Mouse (Mus musculus) hindbrain, embryonic 14.5 days (tissue): Measurements from ENCODE around the gene Inhbb. TPM values are rescaled to one million over a fixed set of nuclear protein-coding genes. Genes with fewer than 3 reads are reported as not detected.
A peak's percentile ranks its signal among the peaks of the same experiment; 100 is the strongest.

ENCODE experiments used
- ATAC-seq: fragments of 200-750 bp; cut with Nextera tagmentation; 2 replicates; pipeline ENCODE4 v1.8.0; 2017; ENCODE audit warnings: moderate number of reproducible peaks, mild to moderate bottlenecking, moderate TSS enrichment, moderate library complexity; ENCODE audit not compliant: low FRiP score
- DNase-seq: peaks from one replicate; pipeline ENCODE4 v3.0.0-alpha.2; 2015; ENCODE audit warnings: low spot score
- H3K27ac ChIP-seq: fragments of 300-500 bp; sonication (generic); 2 replicates; pipeline ENCODE4 v1.5.1; 2014; ENCODE audit warnings: mild to moderate bottlenecking, moderate library complexity
- H3K27me3 ChIP-seq: fragments of 300-500 bp; sonication (generic); 2 replicates; pipeline ENCODE4 v1.6.1; 2014; ENCODE audit warnings: mild to moderate bottlenecking, low read length, mixed read lengths; ENCODE audit not compliant: control insufficient read depth, insufficient read depth
- H3K36me3 ChIP-seq: fragments of 300-500 bp; sonication (generic); replicated peaks from 2 replicates; pipeline ENCODE4 v1.6.1; 2014; ENCODE audit not compliant: control insufficient read depth, insufficient read depth
- H3K4me1 ChIP-seq: fragments of 300-500 bp; sonication (generic); replicated peaks from 2 replicates; pipeline ENCODE4 v1.6.1; 2014; ENCODE audit warnings: antibody characterized with exemption, low read length, mixed read lengths; ENCODE audit not compliant: control insufficient read depth, insufficient read depth
- H3K4me2 ChIP-seq: fragments of 300-500 bp; sonication (generic); replicated peaks from 2 replicates; pipeline ENCODE4 v1.6.1; 2014; ENCODE audit warnings: mild to moderate bottlenecking, moderate library complexity
- H3K4me3 ChIP-seq: fragments of 300-500 bp; sonication (generic); replicated peaks from 2 replicates; pipeline ENCODE4 v1.5.1; 2014; ENCODE audit warnings: mild to moderate bottlenecking, low read length
- H3K9ac ChIP-seq: fragments of 300-500 bp; sonication (generic); 2 replicates; pipeline ENCODE4 v1.6.1; 2014
- H3K9me3 ChIP-seq: fragments of 300-500 bp; sonication (generic); 2 replicates; pipeline ENCODE4 v1.6.1; 2016; ENCODE audit warnings: low read length; ENCODE audit not compliant: control insufficient read depth
- WGBS: fragments of 180-500 bp; shearing (Covaris S2); extraction: QIAGEN DNeasy Blood & Tissue Kit; methylation state at CpG from one replicate; pipeline ENCODE4 v1.1.7; 2014; 5-methylcytosine and 5-hydroxymethylcytosine counted together
- polyA plus RNA-seq: library from polyadenylated mRNA; unstranded; fragments of >200 nt; fragmentation: Nextera tagmentation; extraction: Ambion mirVana; gene quantifications from 2 replicates; pipeline ENCODE4 v1.2.1, GENCODE M21; 2014

The Inhbb gene
- polyA plus RNA-seq, 1 experiment from 2014 or later = 1.8 TPM

GRCm38 (mm10) chr1:119397839-119398238 is 24.2 kb downstream of the Inhbb start:
- no peak for DNase-seq
- Histone ChIP-seq H3K4me2 (no peak overlapping the region), H3K27me3 (no peaks in the 10 kb centered on the region), H3K4me3 (no peak overlapping the region), H3K9me3 (no peaks in the 10 kb centered on the region), H3K36me3 (no peaks in the 10 kb centered on the region), H3K27ac (no peak overlapping the region), H3K4me1 (no peaks in the 10 kb centered on the region), H3K9ac (no peak overlapping the region)
- WGBS = 85% methylated on average over 7 of the region's 7 CpGs
- ATAC-seq = no peak

- Histone ChIP-seq H3K27ac (no peak overlapping the region), H3K27me3 (no peaks in the 10 kb centered on the region), H3K9ac (no peak overlapping the region), H3K4me2 (no peak overlapping the region), H3K4me1 (peaks cover 14% of the 10 kb centered on the region), H3K9me3 (no peaks in the 10 kb centered on the region), H3K36me3 (no peaks in the 10 kb centered on the region), H3K4me3 (no peak overlapping the region)
- DNase-seq = no peak
- WGBS = 61% methylated on average over 3 of the region's 3 CpGs
- no peak for ATAC-seq
Observed at GRCm38 (mm10) chr1:119391311-119391710, 30.7 kb downstream of the Inhbb start.

- Histone ChIP-seq H3K4me1 (peaks cover 14% of the 10 kb centered on the region), H3K4me2 (no peak overlapping the region), H3K9me3 (no peaks in the 10 kb centered on the region), H3K36me3 (no peaks in the 10 kb centered on the region), H3K27ac (no peak overlapping the region), H3K9ac (no peak overlapping the region), H3K4me3 (no peak overlapping the region), H3K27me3 (no peaks in the 10 kb centered on the region)
- WGBS = 60% methylated on average over 4 of the region's 4 CpGs
- DNase-seq (no peak), ATAC-seq (no peak)
Observed at GRCm38 (mm10) chr1:119390676-119391075, 31.4 kb downstream of the Inhbb start.

- Histone ChIP-seq H3K9ac (no peak overlapping the region), H3K9me3 (no peaks in the 10 kb centered on the region), H3K4me1 (peaks cover 14% of the 10 kb centered on the region), H3K4me2 (no peak overlapping the region), H3K4me3 (no peak overlapping the region), H3K36me3 (no peaks in the 10 kb centered on the region), H3K27ac (no peak overlapping the region; the same call in 1 of the 2 replicates), H3K27me3 (no peaks in the 10 kb centered on the region)
- ATAC-seq (no peak), DNase-seq (no peak)
- WGBS = 27% methylated on average over 7 of the region's 7 CpGs
Observed at GRCm38 (mm10) chr1:119389771-119390500, 32.1 kb downstream of the Inhbb start.

GRCm38 (mm10) chr1:119388664-119389396 is 33.2 kb downstream of the Inhbb start:
- ATAC-seq (peak; percentile 90), DNase-seq (peak; percentile 82)
- Histone ChIP-seq H3K9ac (peak overlapping the region; percentile 43; the same call in 1 of the 2 replicates), H3K27me3 (no peaks in the 10 kb centered on the region), H3K9me3 (no peaks in the 10 kb centered on the region), H3K4me2 (peak overlapping the region; percentile 45), H3K4me1 (peaks cover 14% of the 10 kb centered on the region), H3K36me3 (no peaks in the 10 kb centered on the region), H3K4me3 (no peak overlapping the region), H3K27ac (peak overlapping the region; percentile 23; the same call in 1 of the 2 replicates)
- WGBS = 1% methylated on average over 19 of the region's 19 CpGs

GRCm38 (mm10) chr1:119386306-119386705 is 35.7 kb downstream of the Inhbb start:
- H3K9me3 ChIP-seq = no peaks in the 10 kb centered on the region
- no peak overlapping the region for H3K27ac ChIP-seq
- peaks cover 14% of the 10 kb centered on the region for H3K4me1 ChIP-seq
- H3K9ac ChIP-seq = no peak overlapping the region
- ATAC-seq (no peak), DNase-seq (no peak)
- WGBS = 82% methylated on average over 3 of the region's 3 CpGs
- H3K36me3 ChIP-seq = no peaks in the 10 kb centered on the region
- no peak overlapping the region for H3K4me3 ChIP-seq
- no peaks in the 10 kb centered on the region for H3K27me3 ChIP-seq
- no peak overlapping the region for H3K4me2 ChIP-seq

GRCm38 (mm10) chr1:119383916-119384315 is 38.1 kb downstream of the Inhbb start:
- H3K27ac ChIP-seq = no peak overlapping the region
- H3K4me1 ChIP-seq = peaks cover 5% of the 10 kb centered on the region; the same call in 1 of the 2 replicates
- H3K36me3 ChIP-seq = no peaks in the 10 kb centered on the region
- no peak overlapping the region for H3K4me3 ChIP-seq
- no peak for DNase-seq
- no peaks in the 10 kb centered on the region for H3K9me3 ChIP-seq
- no peaks in the 10 kb centered on the region for H3K27me3 ChIP-seq
- no peak overlapping the region for H3K4me2 ChIP-seq
- H3K9ac ChIP-seq = no peak overlapping the region
- 66% methylated on average over 9 of the region's 10 CpGs for WGBS
- ATAC-seq = no peak

- H3K4me1 ChIP-seq = no peaks in the 10 kb centered on the region
- no peak for ATAC-seq
- 84% methylated on average over 4 of the region's 4 CpGs for WGBS
- H3K27ac ChIP-seq = no peak overlapping the region
- H3K9ac ChIP-seq = no peak overlapping the region
- H3K36me3 ChIP-seq = no peaks in the 10 kb centered on the region
- H3K9me3 ChIP-seq = no peaks in the 10 kb centered on the region; the same call in 1 of the 2 replicates
- H3K4me3 ChIP-seq = no peak overlapping the region
- H3K4me2 ChIP-seq = no peak overlapping the region
- no peak for DNase-seq
- no peaks in the 10 kb centered on the region for H3K27me3 ChIP-seq
Observed at GRCm38 (mm10) chr1:119380609-119381008, 41.4 kb downstream of the Inhbb start.

- Histone ChIP-seq H3K9me3 (no peaks in the 10 kb centered on the region; the same call in 1 of the 2 replicates), H3K4me3 (no peak overlapping the region), H3K27me3 (no peaks in the 10 kb centered on the region), H3K9ac (no peak overlapping the region), H3K4me2 (no peak overlapping the region), H3K4me1 (no peaks in the 10 kb centered on the region), H3K36me3 (no peaks in the 10 kb centered on the region), H3K27ac (no peak overlapping the region)
- ATAC-seq (no peak), DNase-seq (no peak)
- WGBS = 77% methylated on average over 5 of the region's 5 CpGs
Observed at GRCm38 (mm10) chr1:119375376-119375775, 46.7 kb downstream of the Inhbb start.
